Mouse (Mus musculus) cortical plate, adult 2 months (tissue): ENCODE measurements at regions not wholly inside any gene's neighbourhood (a gene's known extent, or its start where the extent isn't known, plus 50 kb on each side); places are given as distances from the start of the nearest gene placed in this dataset.

Source experiments
- CTCF ChIP-seq: fragments of 200-500 bp; IDR thresholded peaks from 2 replicates; pipeline ENCODE4 v1.5.1; 2011; ENCODE audit warnings: mild to moderate bottlenecking, control low read depth, low read length; ENCODE audit not compliant: insufficient read depth; ENCODE audit errors: extremely low read depth
- POLR2A ChIP-seq: fragments of 200-500 bp; IDR thresholded peaks from 2 replicates; pipeline ENCODE4 v1.6.1; 2011; ENCODE audit warnings: mild to moderate bottlenecking, low read length, control low read depth; ENCODE audit not compliant: insufficient read depth; ENCODE audit errors: extremely low read depth

DNA sequence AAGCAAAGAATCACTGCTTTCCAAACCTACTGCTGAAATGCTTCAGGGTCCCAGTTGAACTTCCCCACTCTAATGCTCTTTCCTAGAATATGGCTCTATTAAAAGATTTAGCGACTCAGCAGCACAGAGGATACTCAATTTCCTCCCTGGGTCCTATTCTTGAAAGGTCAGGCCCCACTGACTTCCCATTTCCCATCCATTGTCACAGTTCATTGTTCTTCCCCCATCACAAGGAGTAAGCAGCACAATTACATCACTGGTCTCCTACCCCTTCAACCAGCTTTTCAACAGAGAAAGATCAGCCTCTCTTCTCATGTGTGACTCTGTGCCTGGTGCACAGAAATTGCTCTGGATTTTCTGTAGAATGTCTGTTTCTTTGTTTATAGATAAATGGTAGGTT is 344.5 kb downstream of the Gsdmc2 start:
- TF ChIP-seq POLR2A: no peak
- TF ChIP-seq CTCF: no peak
